Mouse (Mus musculus) frontal cortex, postnatal 36 days (tissue): ENCODE data around the gene Gm45521.

Experiments used
- DNase-seq, 2 experiments: peaks; one replicate each; pipeline ENCODE4 v3.0.0; 2022; ENCODE audit warnings: low spot score in 2 of 2

The Gm45521 gene

GRCm38 (mm10) chr14:7957049-7957448 is at the start of gene Gm45521:
Gene Gm45521, plus strand, starts transcription at chr14:7957288.
- DNase-seq, result no peak

GRCm38 (mm10) chr14:7909472-7909871 is 47.6 kb upstream of the Gm45521 start:
- no peak for DNase-seq

GRCm38 (mm10) chr14:7913842-7914241 is 43.2 kb upstream of the Gm45521 start:
- DNase-seq, result no peak

- DNase-seq, result no peak
Measured at GRCm38 (mm10) chr14:7914461-7914860, 42.6 kb upstream of the Gm45521 start.

- DNase-seq, result no peak
Measured at GRCm38 (mm10) chr14:7918150-7918991, 38.7 kb upstream of the Gm45521 start.

GRCm38 (mm10) chr14:7919309-7919708 is 37.8 kb upstream of the Gm45521 start:
- no peak for DNase-seq

GRCm38 (mm10) chr14:7919921-7920320 is 37.2 kb upstream of the Gm45521 start:
- DNase-seq, result no peak

- no peak for DNase-seq
Measured at GRCm38 (mm10) chr14:7921459-7921858, 35.6 kb upstream of the Gm45521 start.

GRCm38 (mm10) chr14:7923635-7924034 is 33.5 kb upstream of the Gm45521 start:
- no peak for DNase-seq

- no peak for DNase-seq
Measured at GRCm38 (mm10) chr14:7928362-7928761, 28.7 kb upstream of the Gm45521 start.

GRCm38 (mm10) chr14:7929029-7929428 is 28.1 kb upstream of the Gm45521 start:
- no peak for DNase-seq

GRCm38 (mm10) chr14:7932151-7932550 is 24.9 kb upstream of the Gm45521 start:
- no peak for DNase-seq

GRCm38 (mm10) chr14:7934166-7934565 is 22.9 kb upstream of the Gm45521 start:
- no peak for DNase-seq

- peak in 1 of 2 experiments; percentile 48 for DNase-seq
Measured at GRCm38 (mm10) chr14:7937052-7937630, 19.9 kb upstream of the Gm45521 start.

GRCm38 (mm10) chr14:7938809-7939784 is 18.0 kb upstream of the Gm45521 start:
- DNase-seq, result no peak

GRCm38 (mm10) chr14:7941413-7941812 is 15.7 kb upstream of the Gm45521 start:
- DNase-seq, result no peak

GRCm38 (mm10) chr14:7943101-7943800 is 13.8 kb upstream of the Gm45521 start:
- peak in 1 of 2 experiments; percentile 42 for DNase-seq

- no peak for DNase-seq
Measured at GRCm38 (mm10) chr14:7943801-7944135, 13.3 kb upstream of the Gm45521 start.

GRCm38 (mm10) chr14:7944349-7945039 is 12.6 kb upstream of the Gm45521 start:
- DNase-seq, result peak in 1 of 2 experiments; percentile 28

- no peak for DNase-seq
Measured at GRCm38 (mm10) chr14:7945261-7945660, 11.8 kb upstream of the Gm45521 start.

- no peak for DNase-seq
Measured at GRCm38 (mm10) chr14:7951234-7951633, 5.9 kb upstream of the Gm45521 start.
